Mouse (Mus musculus) lung, adult 2 months (tissue): Measurements from ENCODE around the gene Sepsecs. TPM values are rescaled to one million over a fixed set of nuclear protein-coding genes. Genes with fewer than 3 reads are reported as not detected.

ENCODE experiments used
- DNase-seq: peaks from one replicate; pipeline ENCODE4 v3.0.0; 2022
- H3K4me1 ChIP-seq: fragments of 200-500 bp; 2 replicates; pipeline ENCODE4 v1.6.1; 2011; ENCODE audit warnings: low read length; ENCODE audit not compliant: control insufficient read depth, insufficient read depth
- H3K4me3 ChIP-seq: fragments of 200-500 bp; replicated peaks from 2 replicates; pipeline ENCODE3; 2011; ENCODE audit warnings: low read depth, mild to moderate bottlenecking, control low read depth, low read length; ENCODE audit errors: extremely low read depth
- CTCF ChIP-seq: fragments of 200-500 bp; IDR thresholded peaks from 2 replicates; pipeline ENCODE4 v1.5.1; 2011; ENCODE audit warnings: mild to moderate bottlenecking, low read length, control low read depth; ENCODE audit not compliant: insufficient read depth
- POLR2A ChIP-seq: fragments of 200-500 bp; IDR thresholded peaks from 2 replicates; pipeline ENCODE4 v1.6.1; 2011; ENCODE audit warnings: low read depth, mild to moderate bottlenecking, control low read depth, low read length, borderline replicate concordance; ENCODE audit errors: extremely low read depth
- WGBS: fragments of 180-500 bp; shearing (Covaris S2); methylation state at CpG from one replicate; pipeline ENCODE4 v1.1.7; 2018; 5-methylcytosine and 5-hydroxymethylcytosine counted together
- polyA plus RNA-seq: library from polyadenylated mRNA; depleted of rRNA; stranded (reverse); fragments of >200 nt; gene quantifications from 2 replicates; pipeline ENCODE4 v1.2.3, GENCODE M21; 2012; rRNA removed

Sepsecs gene
- polyA plus RNA-seq, 1 experiment: 7.2 TPM

- TF ChIP-seq CTCF (0 out of 2 replicates have a peak, but pooled peaks have one; percentile 14), POLR2A (no peak)
- 20% methylated on average over 2 of the region's 2 CpGs for WGBS
- Histone ChIP-seq H3K4me1 (0 out of 2 replicates have a peak, but pooled peaks cover 2% of the 10 kb centered on the region), H3K4me3 (no peak overlapping the region)
- DNase-seq: no peak
Observed at GRCm38 (mm10) chr5:52616549-52616948, 53.0 kb downstream of the Sepsecs start.

DNA sequence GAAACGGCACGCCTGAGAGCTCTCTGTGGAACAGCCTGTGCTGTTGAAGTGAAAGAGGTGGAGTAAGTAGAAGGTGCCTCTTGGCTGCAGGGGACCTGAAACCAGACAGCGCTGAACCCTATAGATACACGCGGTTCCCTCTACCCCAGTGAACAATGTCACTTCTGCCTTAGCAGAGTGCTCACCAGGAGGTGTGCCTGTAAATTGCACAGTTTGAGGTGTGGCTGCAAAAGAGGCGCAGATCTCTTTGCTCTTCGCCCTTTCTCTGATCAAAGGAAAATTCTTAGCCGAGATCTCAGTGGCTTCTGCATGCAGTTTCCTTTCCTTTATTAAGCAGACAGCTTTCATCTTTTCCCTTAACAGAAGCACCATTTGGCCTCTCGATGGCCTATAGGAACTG is 54.1 kb downstream of the Sepsecs start:
- DNase-seq: no peak
- TF ChIP-seq POLR2A (no peak), CTCF (no peak)
- Histone ChIP-seq H3K4me1 (0 out of 2 replicates have a peak, but pooled peaks cover 2% of the 10 kb centered on the region), H3K4me3 (no peak overlapping the region)
- WGBS: 69% methylated on average over 9 of the region's 9 CpGs

DNA sequence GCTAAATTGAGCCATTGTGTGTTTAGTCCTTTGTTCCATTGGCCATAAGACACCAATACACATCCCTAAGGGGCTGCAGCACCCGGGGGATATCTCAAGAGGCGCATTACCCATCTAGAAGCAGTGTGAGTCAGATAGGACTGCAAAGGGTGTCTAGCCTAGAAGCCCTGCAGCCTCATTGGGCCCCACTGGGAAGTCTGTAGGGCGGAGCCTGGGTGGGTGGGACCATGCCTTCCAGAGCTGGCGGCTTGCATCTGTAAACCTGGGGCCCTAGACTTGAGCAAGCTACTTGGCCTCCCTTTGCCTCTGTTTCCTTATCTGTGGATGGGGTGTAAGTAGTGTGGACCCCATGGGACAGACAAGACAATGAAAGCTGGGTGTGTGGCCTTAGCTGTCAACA is 54.8 kb downstream of the Sepsecs start:
- TF ChIP-seq CTCF (no peak), POLR2A (no peak)
- WGBS: 70% methylated on average over 4 of the region's 4 CpGs
- Histone ChIP-seq H3K4me3 (no peak overlapping the region), H3K4me1 (0 out of 2 replicates have a peak, but pooled peaks cover 2% of the 10 kb centered on the region)
- DNase-seq: no peak

DNA sequence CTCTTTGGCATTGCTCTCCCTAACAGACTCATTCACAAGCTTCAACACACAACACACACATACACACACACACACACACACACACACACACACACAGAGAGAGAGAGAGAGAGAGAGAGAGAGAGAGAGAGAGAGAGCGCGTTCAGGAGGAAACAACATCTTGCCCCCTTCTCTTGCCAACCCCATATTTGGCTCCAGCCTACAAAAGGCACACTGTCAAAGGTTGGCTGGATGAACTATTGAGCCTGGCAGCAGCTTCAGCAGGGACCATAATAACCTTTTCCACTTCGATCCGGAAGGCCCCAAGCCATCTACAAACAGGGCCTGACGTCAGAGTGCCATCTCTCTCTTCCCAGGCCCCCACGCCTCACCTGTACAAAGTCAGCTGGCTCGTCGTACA is 56.7 kb downstream of the Sepsecs start:
- WGBS: 78% methylated on average over 8 of the region's 8 CpGs

DNA sequence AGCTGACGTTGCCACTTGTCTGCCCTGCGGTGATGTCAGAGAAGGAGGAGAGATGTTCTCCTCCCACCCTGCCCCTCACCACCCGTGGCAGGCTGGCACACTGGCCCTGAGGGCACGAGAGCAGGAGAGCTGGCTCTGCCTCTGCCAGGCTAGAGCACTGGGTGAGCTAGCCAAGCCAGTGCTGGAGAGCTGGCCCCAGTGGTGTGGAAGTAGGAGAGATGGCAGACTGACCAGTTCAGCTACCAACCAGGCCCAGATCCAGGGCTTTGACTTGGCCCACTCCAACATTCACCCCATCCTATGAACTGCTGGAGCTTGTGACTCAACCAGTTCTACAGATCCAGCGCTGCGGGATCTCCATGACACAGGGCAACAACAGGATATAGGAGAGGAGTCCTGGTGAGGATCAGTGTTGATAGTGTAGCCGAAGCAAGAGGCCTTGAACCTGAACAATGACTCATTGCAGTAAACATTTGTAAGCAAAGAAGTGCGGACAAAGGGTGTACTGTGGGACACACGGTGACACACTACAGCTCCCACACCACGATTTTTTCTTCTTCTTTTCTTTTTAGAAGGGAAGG is 58.1 kb downstream of the Sepsecs start:
- TF ChIP-seq POLR2A (no peak), CTCF (no peak)
- Histone ChIP-seq H3K4me1 (no peaks in the 10 kb centered on the region), H3K4me3 (no peak overlapping the region)
- WGBS: 59% methylated on average over 10 of the region's 10 CpGs
- no peak for DNase-seq

More for the DNA sequence above, 56.7 kb downstream of the Sepsecs start:
- no peak for TF ChIP-seq CTCF
- Histone ChIP-seq H3K4me3 (no peak overlapping the region), H3K4me1 (no peaks in the 10 kb centered on the region)
- no peak for DNase-seq

GRCm38 (mm10) chr5:52610306-52610705 is 59.2 kb downstream of the Sepsecs start:
- TF ChIP-seq POLR2A: no peak
- DNase-seq: no peak
- Histone ChIP-seq H3K4me1 (no peaks in the 10 kb centered on the region), H3K4me3 (no peak overlapping the region)
- WGBS: 78% methylated on average over 4 of the region's 4 CpGs

- Histone ChIP-seq H3K4me3 (no peak overlapping the region), H3K4me1 (no peaks in the 10 kb centered on the region)
- TF ChIP-seq CTCF (no peak), POLR2A (no peak)
- no peak for DNase-seq
- WGBS: 45% methylated on average over 10 of the region's 10 CpGs
Observed at GRCm38 (mm10) chr5:52609672-52610071, 59.8 kb downstream of the Sepsecs start.

- no peak overlapping the region for H3K4me3 ChIP-seq
- DNase-seq: no peak
- H3K4me1 ChIP-seq: no peaks in the 10 kb centered on the region
- WGBS: 51% methylated on average over 6 of the region's 6 CpGs
- TF ChIP-seq POLR2A (no peak), CTCF (no peak)
Observed at GRCm38 (mm10) chr5:52604582-52605041, 64.9 kb downstream of the Sepsecs start.

- Histone ChIP-seq H3K4me1 (no peaks in the 10 kb centered on the region; the same call in none of the 2 replicates), H3K4me3 (no peak overlapping the region)
- DNase-seq: no peak
- TF ChIP-seq POLR2A (no peak), CTCF (no peak)
- 79% methylated on average over 9 of the region's 9 CpGs for WGBS
Observed at GRCm38 (mm10) chr5:52590612-52591011, 78.9 kb downstream of the Sepsecs start.

Other genes starting within 250 kb of the Sepsecs start
- 2.3 and 2.5 TPM in 2 replicates for gene Ccdc149, start 198.2 kb downstream of the Sepsecs start, polyA plus RNA-seq
- gene Lgi2, start 103.2 kb downstream of the Sepsecs start, polyA plus RNA-seq: 1.6 and 2.0 TPM in 2 replicates
- gene Pi4k2b, start 71.9 kb upstream of the Sepsecs start, polyA plus RNA-seq: 72.4 and 115 TPM in 2 replicates
- gene Zcchc4, start 105.7 kb upstream of the Sepsecs start, polyA plus RNA-seq: 4.8 and 7.2 TPM in 2 replicates
- 13.7 and 29.9 TPM in 2 replicates for gene Anapc4, start 164.3 kb upstream of the Sepsecs start, polyA plus RNA-seq